20 mouse cellular contexts compared by ENCODE assay signal in the genomic region with DNA sequence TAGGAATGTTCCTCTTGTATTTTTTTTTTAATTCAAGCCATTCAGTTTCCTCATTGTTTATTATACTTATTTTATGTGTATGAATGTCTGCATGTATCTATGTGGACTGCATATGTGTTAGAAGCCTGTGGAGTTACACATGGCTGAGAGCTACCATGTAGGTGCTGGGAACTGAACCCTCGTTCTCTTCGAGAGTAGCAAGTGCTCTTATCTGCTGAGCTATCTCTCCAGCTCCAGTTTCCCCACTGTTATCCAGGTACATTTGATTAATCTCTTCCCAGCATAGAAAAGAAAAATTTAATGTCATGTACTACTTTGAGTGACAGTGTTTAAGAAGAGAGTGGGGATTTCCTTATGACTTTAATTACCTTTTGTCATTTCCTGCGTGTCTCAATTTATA. TPM values are rescaled to one million over a fixed set of nuclear protein-coding genes. Genes with fewer than 3 reads are reported as not detected.
DNase-seq lines count a peak whose midpoint lies in the region; ATAC-seq lines count a peak whose summit lies in the region.
"Had no signal": no experiment of that assay in that cellular context is flagged by ENCODE, and none has a peak within 500 bp of the region (broad histone marks: within the 10 kb centered on the region; RNA-seq: fewer than 3 reads in every experiment).

No protein-coding gene starts in this region.

- no peak for ATAC-seq in heart, embryonic 13.5 days (ENCODE audit: extremely low read depth, insufficient number of reproducible peaks, low FRiP score, low TSS enrichment)
- ATAC-seq in activated CD4-positive, CD25-positive, alpha-beta regulatory T cell, adult 4 months = peak; percentile 11
- no peak for ATAC-seq in liver, embryonic 11.5 days (replicated peaks; ENCODE audit: low FRiP score)
- ATAC-seq: forebrain, embryonic 16.5 days; hindbrain, postnatal 0 days; intestine, embryonic 16.5 days had no signal

- H3K9ac ChIP-seq in heart, embryonic 13.5 days = no peak overlapping the region
- no peak overlapping the region for H3K9ac ChIP-seq in liver, embryonic 11.5 days (ENCODE audit: low read depth, low read length)
- H3K9ac ChIP-seq: embryonic facial prominence, embryonic 13.5 days; forebrain, embryonic 12.5 days; heart, embryonic 15.5 days; hindbrain, embryonic 13.5 days had no signal

- peaks cover 31% of the 10 kb centered on the region for H3K4me1 ChIP-seq in heart, embryonic 13.5 days
- 0 out of 2 replicates have a peak, but pooled peaks cover 5% of the 10 kb centered on the region for H3K4me1 ChIP-seq in liver, embryonic 11.5 days (replicated peaks; ENCODE audit: control insufficient read depth, insufficient read depth, low read length)
- H3K4me1 ChIP-seq: embryonic facial prominence, embryonic 13.5 days; forebrain, embryonic 12.5 days; hindbrain, embryonic 13.5 days had no signal

- H3K4me2 ChIP-seq in heart, embryonic 13.5 days = no peak overlapping the region
- no peak overlapping the region for H3K4me2 ChIP-seq in liver, embryonic 11.5 days
- H3K4me2 ChIP-seq: embryonic facial prominence, embryonic 13.5 days; forebrain, embryonic 12.5 days; hindbrain, embryonic 13.5 days had no signal

- no peak for DNase-seq in heart, postnatal 36 days
- peak; percentile 25 for DNase-seq in CD4-positive, CD25-positive, alpha-beta regulatory T cell, adult 2 months (ENCODE audit: low read depth, low spot score)
- no peak for DNase-seq in testis, postnatal 14 days (ENCODE audit: low spot score)
- no peak for DNase-seq in right cerebral cortex, postnatal 36 days (ENCODE audit: low spot score in 2 of 2)
- DNase-seq in liver, embryonic 11.5 days (ENCODE audit: low spot score) = no peak
- DNase-seq: adrenal gland, postnatal 14 days; cerebellum, adult 18-20 months; cerebellum, adult 9-11 months; cerebellum, postnatal 36 days; gastrocnemius, postnatal 14 days; kidney, adult 2 months had no signal

- H3K4me3 ChIP-seq in heart, embryonic 13.5 days = no peak overlapping the region
- H3K4me3 ChIP-seq in liver, embryonic 11.5 days (ENCODE audit: low read depth, low read length) = no peak overlapping the region
- H3K4me3 ChIP-seq: embryonic facial prominence, embryonic 13.5 days; forebrain, embryonic 12.5 days; heart, embryonic 15.5 days; hindbrain, embryonic 13.5 days had no signal

- WGBS in heart, embryonic 13.5 days = 74% methylated on average over 3 of the region's 3 CpGs
- 71% methylated on average over 3 of the region's 3 CpGs for WGBS in liver, embryonic 11.5 days

- intact Hi-C loops in heart, postnatal 36 days (cut with DNase I) = loop anchor here (2.0 kb wide), 1 partner anchor 31 kb away; a partner anchor contains a TSS

- peaks cover 26% of the 10 kb centered on the region for H3K36me3 ChIP-seq in heart, embryonic 13.5 days
- H3K36me3 ChIP-seq in liver, embryonic 11.5 days (ENCODE audit: control insufficient read depth, insufficient read depth, low read length) = peaks cover 8% of the 10 kb centered on the region; the same call in 1 of the 2 replicates

- H3K9me3 ChIP-seq in heart, embryonic 13.5 days = no peaks in the 10 kb centered on the region
- H3K9me3 ChIP-seq in liver, embryonic 11.5 days (ENCODE audit: control insufficient read depth, low read length) = no peaks in the 10 kb centered on the region
- H3K9me3 ChIP-seq: embryonic facial prominence, embryonic 13.5 days; forebrain, embryonic 12.5 days; heart, embryonic 15.5 days; hindbrain, embryonic 13.5 days had no signal

- H3K27ac ChIP-seq in heart, embryonic 13.5 days (replicated peaks) = 0 out of 2 replicates have a peak overlapping the region, but pooled peaks have one; percentile 85
- H3K27ac ChIP-seq in liver, embryonic 11.5 days (ENCODE audit: low read depth, low read length) = no peak overlapping the region
- H3K27ac ChIP-seq: embryonic facial prominence, embryonic 13.5 days; forebrain, embryonic 12.5 days; hindbrain, embryonic 13.5 days; hindbrain, postnatal 0 days had no signal

- H3K27me3 ChIP-seq in heart, embryonic 13.5 days (replicated peaks) = no peaks in the 10 kb centered on the region
- no peaks in the 10 kb centered on the region for H3K27me3 ChIP-seq in liver, embryonic 11.5 days (replicated peaks; ENCODE audit: control insufficient read depth, insufficient read depth, low read length)
- H3K27me3 ChIP-seq: embryonic facial prominence, embryonic 13.5 days; forebrain, embryonic 12.5 days; heart, embryonic 15.5 days; hindbrain, embryonic 13.5 days had no signal

RNA-seq across cellular contexts. Expression of a gene that starts 31.5 kb away (rescaled TPM):
- polyA plus RNA-seq in heart, embryonic 13.5 days (2015; fragmentation: Nextera tagmentation; extraction: Ambion mirVana) = 15.9 and 17.6 TPM in 2 replicates
- 10 to 100 TPM; 31.4 to 36.0 TPM for total RNA-seq in heart, postnatal 36 days (2021)
- polyA plus RNA-seq in activated CD4-positive, CD25-positive, alpha-beta regulatory T cell, adult 4 months (2017; shearing (Covaris generic)) = 10 to 100 TPM; 23.2 to 26.6 TPM
- polyA plus RNA-seq in liver, embryonic 11.5 days (2014; fragmentation: Nextera tagmentation; extraction: Ambion mirVana) = 14.1 and 14.4 TPM in 2 replicates
